Mouse (Mus musculus): ENCODE measurements at regions not wholly inside any gene's neighbourhood (a gene's known extent, or its start where the extent isn't known, plus 50 kb on each side); places are given as distances from the start of the nearest gene placed in this dataset.

- no peak for TF ChIP-seq CTCF (IDR thresholded peaks at IDR 0.05; ENCODE audit: extremely low read depth, insufficient read depth, insufficient read length, insufficient replicate concordance)
- TF ChIP-seq POLR2A (IDR thresholded peaks at IDR 0.05; ENCODE audit: low read depth, low read length) = no peak
Observed at GRCm38 (mm10) chr13:5276564-5276963, 584.7 kb upstream of the Klf6 start.
